Mouse (Mus musculus): ENCODE data around the gene Mt1. TPM values are rescaled to one million over a fixed set of nuclear protein-coding genes. Genes with fewer than 3 reads are reported as not detected.
"Not testable (repeated sequence)": the region's sequence is repeated elsewhere in the genome, so short reads cannot be mapped to it uniquely, and the experiment has no call there.

Mt1 gene
- total RNA-seq (2021): 10 to 100 TPM; 40.5 to 51.0 TPM

DNA sequence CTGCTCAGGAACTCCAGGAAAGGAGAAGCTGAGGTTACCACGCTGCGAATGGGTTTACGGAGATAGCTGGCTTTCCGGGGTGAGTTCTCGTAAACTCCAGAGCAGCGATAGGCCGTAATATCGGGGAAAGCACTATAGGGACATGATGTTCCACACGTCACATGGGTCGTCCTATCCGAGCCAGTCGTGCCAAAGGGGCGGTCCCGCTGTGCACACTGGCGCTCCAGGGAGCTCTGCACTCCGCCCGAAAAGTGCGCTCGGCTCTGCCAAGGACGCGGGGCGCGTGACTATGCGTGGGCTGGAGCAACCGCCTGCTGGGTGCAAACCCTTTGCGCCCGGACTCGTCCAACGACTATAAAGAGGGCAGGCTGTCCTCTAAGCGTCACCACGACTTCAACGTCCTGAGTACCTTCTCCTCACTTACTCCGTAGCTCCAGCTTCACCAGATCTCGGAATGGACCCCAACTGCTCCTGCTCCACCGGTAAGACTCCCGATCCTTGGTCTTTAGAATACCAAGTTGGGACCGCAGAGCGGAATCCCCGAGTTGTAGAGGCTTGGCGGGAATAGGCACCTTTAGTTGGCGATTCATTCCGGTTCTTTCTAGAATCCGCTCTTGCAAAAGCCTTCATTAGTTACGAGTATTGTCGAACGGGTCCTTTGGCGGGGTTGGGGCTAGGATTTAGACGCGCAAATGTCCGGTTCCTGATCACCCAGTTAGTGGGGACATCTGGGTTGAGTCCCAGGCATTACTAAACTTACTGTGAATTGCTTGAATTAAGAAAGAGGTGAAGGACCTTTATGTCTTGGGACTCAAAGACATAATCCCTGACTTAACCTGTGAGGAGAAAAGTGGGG, at the start of gene Mt1:
TSS of gene Mt1 (plus strand) at position 226 of the 856 bp plus-strand sequence.
- peak; percentile 81 for DNase-seq
- intact Hi-C loops (cut with DNase I): no loop called here

DNA sequence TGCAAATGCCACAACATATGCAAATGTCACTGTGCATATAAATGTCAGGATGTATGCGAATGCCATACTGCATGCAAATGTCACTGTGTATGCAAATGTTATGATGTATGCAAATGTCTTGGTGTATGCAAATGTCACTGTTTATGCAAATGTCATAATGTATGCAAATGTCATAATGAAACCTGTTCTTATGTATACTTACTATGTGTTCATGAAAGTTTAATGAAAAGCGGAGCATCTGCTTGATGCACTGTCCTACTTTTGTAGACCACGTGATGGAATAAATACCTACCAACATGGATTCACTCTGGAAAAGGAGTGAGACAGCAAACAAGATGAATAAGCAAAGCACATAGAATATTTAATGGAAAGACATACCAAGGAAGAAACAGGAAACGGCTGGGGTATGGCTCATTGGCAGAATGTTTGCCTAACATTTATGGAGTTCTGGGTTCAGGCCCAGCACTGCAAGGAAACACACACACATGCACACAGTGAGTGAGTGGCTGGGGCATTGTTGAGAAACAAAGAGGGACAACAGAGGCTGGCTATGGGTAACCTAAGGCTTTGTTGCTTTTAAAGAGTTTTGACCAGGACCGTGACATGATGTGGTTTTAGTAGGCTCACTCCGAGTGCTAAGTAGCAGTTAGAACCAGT, 49.6 kb upstream of the Mt1 start:
- no peak for DNase-seq
- intact Hi-C loops (cut with DNase I): no loop called here

- DNase-seq: no peak
- intact Hi-C loops (cut with DNase I): no loop called here
These were observed 48.8 kb upstream of the Mt1 start for GRCm38 (mm10) chr8:94130126-94130525.

GRCm38 (mm10) chr8:94132096-94132495, 46.8 kb upstream of the Mt1 start:
- no peak for DNase-seq
- intact Hi-C loops (cut with DNase I): no loop called here

- intact Hi-C loops (cut with DNase I); DNase-seq: not testable (repeated sequence)
These were observed 44.3 kb upstream of the Mt1 start for GRCm38 (mm10) chr8:94134601-94135000.

GRCm38 (mm10) chr8:94135556-94135955, 43.3 kb upstream of the Mt1 start:
- intact Hi-C loops (cut with DNase I): no loop called here

DNA sequence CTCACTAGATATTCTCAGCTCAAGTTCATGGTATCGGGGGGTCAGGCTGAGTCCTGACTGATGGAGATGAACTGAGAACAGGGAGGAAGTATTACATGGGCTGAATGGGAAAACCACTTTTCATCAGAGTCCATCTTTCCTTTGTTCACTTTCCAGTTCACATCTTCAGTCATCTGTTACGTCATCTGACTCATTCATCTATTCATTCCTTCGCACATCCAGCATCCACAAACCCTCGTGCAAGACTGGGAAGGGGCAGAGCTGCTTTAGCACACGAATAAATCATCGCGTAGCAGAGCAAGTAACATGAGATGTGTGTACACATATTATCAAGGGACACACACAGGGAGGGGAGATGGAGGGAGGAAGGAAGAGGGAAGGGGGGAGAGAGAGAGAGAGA, 42.7 kb upstream of the Mt1 start:
- intact Hi-C loops (cut with DNase I): no loop called here
- DNase-seq: no peak

More at GRCm38 (mm10) chr8:94135556-94135955, 43.3 kb upstream of the Mt1 start:
- DNase-seq: no peak

GRCm38 (mm10) chr8:94136933-94137332, 41.9 kb upstream of the Mt1 start, which contains the start of gene Mt4:
TSS of gene Mt4 (plus strand) at chr8:94137197.
- no peak for DNase-seq
- intact Hi-C loops (cut with DNase I): no loop called here

DNA sequence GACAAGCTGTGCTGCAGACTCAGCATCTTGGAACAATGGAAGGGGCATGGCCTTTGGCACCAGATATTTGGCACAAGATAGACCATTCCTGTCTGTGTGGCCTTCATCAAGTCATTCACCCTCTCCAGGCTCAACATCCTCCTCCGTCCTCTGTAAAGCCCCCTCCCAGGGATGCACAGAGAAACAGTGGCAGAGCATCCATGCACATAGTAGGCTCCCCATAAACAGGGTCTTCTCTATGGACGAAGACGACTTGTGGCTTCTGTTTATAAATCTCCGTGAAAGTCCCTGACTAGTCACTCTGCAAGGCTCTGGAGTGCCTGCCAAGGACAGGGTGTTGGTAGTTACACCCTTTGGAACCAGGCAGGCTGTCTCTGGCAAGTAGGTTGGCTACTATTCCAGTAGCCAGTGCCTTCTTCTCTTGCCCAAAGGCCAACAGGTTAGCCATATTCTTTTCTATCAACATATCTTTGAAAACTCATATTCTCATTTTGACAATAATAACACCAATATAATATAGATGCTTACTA, 38.6 kb upstream of the Mt1 start:
- no peak for DNase-seq
- intact Hi-C loops (cut with DNase I): no loop called here

GRCm38 (mm10) chr8:94148236-94148635, 30.6 kb upstream of the Mt1 start:
- intact Hi-C loops (cut with DNase I): no loop called here
- DNase-seq: no peak

DNA sequence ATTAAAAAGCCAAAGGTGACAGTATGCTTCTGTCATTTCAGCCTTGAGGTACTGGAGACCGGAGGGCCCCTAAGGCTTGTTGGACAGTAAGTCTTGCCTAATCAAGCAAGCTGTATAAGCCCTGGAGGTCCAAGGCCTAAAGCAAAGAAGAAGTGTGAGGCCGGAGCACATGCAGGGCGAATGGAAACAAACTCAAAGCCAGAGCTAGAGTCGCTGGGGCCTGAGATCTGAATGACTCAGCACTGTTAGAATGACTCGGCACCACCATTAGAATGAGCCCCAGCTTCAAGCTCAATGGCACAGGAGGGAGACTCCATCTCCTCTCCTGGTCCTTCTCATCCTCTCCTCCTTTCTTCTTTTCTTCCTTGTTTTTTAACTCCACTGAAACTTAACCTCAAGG, 28.0 kb upstream of the Mt1 start:
- intact Hi-C loops (cut with DNase I): loop anchor here (1.0 kb wide), 1 partner anchor 47 kb away; no protein-coding TSS in a partner anchor
- no peak for DNase-seq

DNA sequence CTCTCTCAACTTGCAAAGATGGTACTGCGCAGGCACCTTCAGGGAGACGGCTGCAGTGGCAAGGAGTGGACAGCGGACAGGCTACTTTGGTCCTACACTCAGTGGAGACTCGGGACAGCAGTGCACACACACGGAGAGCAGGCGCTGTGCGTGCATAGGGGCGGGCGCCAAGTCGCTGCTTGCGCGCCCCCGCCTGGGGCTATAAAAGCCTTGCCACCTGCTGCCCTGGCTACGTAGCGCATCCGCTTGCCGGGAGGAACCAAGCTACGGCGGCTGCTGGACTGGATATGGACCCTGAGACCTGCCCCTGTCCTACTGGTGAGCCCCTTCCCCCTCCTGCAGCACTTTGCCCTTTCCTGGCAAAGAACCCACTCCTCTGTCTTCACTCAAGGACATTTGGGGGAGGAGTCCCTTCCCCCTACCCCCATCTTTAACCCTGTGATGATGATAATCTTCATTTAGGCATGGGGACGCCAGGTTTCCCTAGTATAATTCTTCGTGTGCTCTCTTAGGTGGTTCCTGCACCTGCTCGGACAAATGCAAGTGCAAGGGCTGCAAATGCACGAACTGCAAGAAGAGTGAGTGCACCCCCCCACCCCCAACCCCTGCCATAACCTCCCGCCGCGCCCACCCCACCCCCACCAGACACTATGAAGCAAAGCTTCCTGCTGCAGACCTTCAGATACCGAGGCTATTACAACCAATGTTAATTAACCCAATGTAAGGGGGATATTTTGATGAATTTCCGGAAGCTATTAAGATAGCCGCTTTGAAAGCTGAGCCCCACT, 26.2 kb upstream of the Mt1 start, which contains the start of gene Mt3:
TSS of gene Mt3 (plus strand) at position 95 of the 788 bp plus-strand sequence.
- intact Hi-C loops (cut with DNase I): no loop called here
- peak; percentile 82 for DNase-seq

GRCm38 (mm10) chr8:94153451-94153850, 25.4 kb upstream of the Mt1 start:
- intact Hi-C loops (cut with DNase I): no loop called here
- DNase-seq: no peak

GRCm38 (mm10) chr8:94154537-94154936, 24.3 kb upstream of the Mt1 start:
- intact Hi-C loops (cut with DNase I): no loop called here
- peak; percentile 10 for DNase-seq

GRCm38 (mm10) chr8:94156092-94156491, 22.8 kb upstream of the Mt1 start:
- intact Hi-C loops (cut with DNase I): no loop called here
- DNase-seq: no peak

DNA sequence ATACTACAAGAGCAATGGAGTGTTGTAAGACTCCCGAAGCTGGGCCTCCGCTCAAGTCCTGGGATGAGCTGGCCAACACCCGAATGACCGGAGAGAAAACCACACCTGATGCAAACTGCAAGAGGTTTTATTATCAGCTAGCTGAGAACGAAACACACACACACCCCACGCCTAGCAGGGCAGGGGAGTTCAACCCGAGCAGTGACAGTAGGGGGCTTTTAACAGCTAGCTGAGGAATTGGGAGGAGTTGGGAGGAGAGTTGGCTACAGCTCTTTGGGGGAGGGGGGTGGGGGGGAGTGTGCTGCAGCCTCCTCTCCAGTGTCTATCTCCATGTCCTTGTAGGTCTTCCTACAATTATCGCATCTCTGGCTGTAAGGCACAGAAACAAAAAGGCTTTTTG, 13.1 kb upstream of the Mt1 start:
- intact Hi-C loops (cut with DNase I); DNase-seq: not testable (repeated sequence)

DNA sequence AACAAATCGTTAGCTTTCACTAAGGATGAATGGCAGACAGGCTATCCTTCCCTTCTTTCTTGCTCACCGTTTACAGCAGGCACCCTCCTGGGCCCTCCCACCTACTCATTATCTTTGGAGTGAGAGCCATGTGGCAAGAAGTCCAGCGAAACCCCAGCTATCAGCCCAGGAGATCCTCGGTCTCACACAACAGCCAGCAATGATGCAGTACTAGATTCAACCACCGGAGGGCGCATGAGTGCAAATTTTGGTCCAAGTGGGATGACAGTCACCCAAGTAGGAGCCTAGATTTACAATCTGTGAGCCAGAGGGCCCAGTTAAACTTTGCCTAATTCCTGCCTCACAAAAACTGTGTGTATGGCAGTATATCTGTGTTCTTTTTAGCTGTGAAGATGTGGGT, 11.6 kb upstream of the Mt1 start:
- intact Hi-C loops (cut with DNase I): no loop called here
- DNase-seq: peak; percentile 89

DNA sequence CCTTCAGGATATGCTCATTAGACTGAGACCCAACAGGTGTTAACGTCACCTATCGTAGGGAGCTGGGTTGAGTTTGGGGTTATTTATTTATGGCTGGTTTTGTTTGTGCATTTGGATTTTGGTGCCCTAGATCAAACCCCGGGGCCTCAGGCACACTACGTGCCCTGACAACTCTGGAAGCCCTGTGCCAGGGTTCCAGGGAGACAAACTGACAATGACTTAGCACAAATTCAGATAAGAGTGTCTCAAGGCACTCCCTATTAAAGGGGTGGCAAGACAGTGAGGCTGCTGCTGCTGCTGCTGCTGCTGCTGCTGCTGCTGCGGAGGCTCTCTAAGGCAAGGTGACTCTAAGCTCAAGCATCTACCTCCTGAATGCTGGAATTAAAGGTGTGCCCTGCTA, 9.3 kb upstream of the Mt1 start:
- no peak for DNase-seq
- intact Hi-C loops (cut with DNase I): no loop called here

- DNase-seq: no peak
- intact Hi-C loops (cut with DNase I): no loop called here
These were observed 7.5 kb upstream of the Mt1 start for GRCm38 (mm10) chr8:94171321-94171755.

GRCm38 (mm10) chr8:94172075-94172808, 6.6 kb upstream of the Mt1 start, which contains the start of gene Mt2:
TSS of gene Mt2 (plus strand) at chr8:94172664.
- DNase-seq: peak; percentile 84
- intact Hi-C loops (cut with DNase I): no loop called here
